Mouse (Mus musculus) CD4-positive naive resting alpha-beta T cell, adult 76 days (primary cell): ENCODE results near the gene Chchd4. TPM values are rescaled to one million over a fixed set of nuclear protein-coding genes. Genes with fewer than 3 reads are reported as not detected.

Experiments
- total RNA-seq: library from RNA; stranded (reverse); gene quantifications from one replicate; pipeline ENCODE4 v1.2.4, GENCODE M21; 2023

Gene Chchd4
- 7.9 TPM for total RNA-seq

DNA sequence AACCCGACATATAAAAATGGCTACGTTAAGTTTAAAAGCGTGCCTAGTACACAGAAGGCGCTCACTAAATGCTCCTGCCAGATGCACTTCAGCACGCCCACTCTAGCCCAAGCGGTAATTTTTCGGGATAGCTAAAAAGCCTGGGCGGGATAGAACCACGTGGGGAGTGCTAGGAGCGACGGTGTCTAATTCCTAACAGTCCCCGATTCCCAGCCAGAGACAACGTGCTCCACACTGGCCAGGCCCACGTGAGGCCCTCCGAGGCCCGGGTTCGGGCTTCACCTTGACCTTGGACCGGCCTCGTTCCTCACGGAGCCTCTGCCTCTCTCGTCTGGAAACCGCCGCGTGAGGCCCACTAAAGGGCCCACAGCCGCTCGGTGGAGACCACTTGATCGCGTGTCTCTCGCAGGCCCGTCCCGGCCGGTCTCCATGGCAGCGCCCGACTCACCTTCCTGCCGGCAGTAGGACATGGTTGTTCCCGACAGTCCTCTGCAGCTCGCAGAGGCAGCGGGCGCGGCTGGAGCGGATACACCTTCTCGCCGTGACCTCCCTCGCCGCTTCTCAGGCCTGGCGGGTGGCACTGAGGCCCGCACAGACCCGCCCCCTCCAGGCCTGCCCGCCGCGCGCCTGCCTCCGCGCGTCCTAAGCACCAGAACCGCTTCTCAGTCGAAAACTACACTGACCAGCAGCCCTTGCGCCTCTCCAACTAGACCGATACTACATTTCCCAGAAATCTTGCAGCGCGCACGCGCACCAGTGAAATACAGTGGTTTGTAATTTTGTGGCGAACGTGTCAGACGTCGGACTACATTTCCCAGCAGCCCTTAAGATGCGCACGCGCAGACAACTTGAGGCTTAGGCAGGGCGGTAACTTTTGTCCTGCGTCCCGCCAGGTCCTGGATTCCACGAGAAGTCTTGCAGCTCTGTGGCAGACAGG, at the start of gene Chchd4, which contains the start of gene Tmem43:
Gene Chchd4, minus strand, starts transcription at position 679 of the 937 bp plus-strand sequence.
Gene Tmem43, plus strand, starts transcription at position 836 of the 937 bp plus-strand sequence.

DNA sequence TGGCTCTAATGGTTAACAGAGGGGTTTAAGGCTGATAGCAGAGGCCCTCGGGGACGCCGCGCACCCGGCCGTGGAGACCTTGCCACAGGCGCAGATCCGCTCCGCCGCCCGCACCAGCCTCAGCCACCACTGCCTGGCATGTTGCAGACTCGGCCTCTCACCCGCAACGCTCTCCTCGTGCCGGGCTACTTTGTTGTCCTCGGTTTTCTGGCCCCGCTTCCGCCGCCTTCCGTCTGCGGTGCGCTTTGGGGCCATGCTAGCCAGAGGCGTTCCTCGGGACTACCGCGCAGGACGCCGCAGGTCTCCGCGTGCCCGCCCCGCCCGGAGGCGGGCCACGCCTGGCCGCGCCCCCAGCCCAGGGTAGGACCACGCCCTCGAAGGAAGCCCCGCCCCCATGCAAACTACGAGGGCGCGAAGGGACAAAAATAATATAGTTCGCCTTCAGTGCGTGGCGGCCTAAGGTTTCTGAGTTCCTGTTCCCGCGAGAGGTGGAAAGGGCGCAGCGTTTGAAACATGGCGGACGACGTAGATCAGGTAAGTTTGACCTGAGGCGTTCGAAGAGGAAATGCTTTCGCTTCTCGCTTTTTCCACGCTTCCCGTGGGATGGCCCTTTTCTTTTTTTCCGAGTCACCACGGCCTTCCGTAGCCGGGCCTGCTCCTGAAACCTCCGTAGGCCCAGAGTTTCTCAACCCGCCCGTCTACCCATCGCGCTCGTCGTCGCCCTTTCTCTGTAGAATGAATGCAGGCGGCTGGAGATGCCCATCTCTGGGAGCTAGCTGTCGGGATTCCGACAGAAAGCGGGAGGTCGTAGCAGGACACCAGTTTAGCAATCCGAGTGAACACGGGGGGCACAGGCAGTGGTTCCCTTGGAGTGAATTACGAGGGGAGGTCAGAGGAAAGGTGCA, 42.5 kb upstream of the Chchd4 start, which contains the start of the genes Xpc and Lsm3:
Gene Xpc, minus strand, starts transcription at position 344 of the 905 bp plus-strand sequence.
Gene Lsm3, plus strand, starts transcription at position 384 of the 905 bp plus-strand sequence.

Other genes with a start within 250 kb of the Chchd4 start
- gene Wnt7a, start 62.2 kb downstream of the Chchd4 start, total RNA-seq, result not detected
- 31.7 TPM for gene Tmem43, start 157 bp upstream of the Chchd4 start, total RNA-seq
- gene Xpc, start 42.3 kb upstream of the Chchd4 start, total RNA-seq, result 16.6 TPM
- 57.0 TPM for gene Lsm3, start 42.4 kb upstream of the Chchd4 start, total RNA-seq
- gene Slc6a6, start 210.5 kb upstream of the Chchd4 start, total RNA-seq, result 124 TPM